Mouse (Mus musculus): ENCODE results near the gene Runx1. TPM values are rescaled to one million over a fixed set of nuclear protein-coding genes. Genes with fewer than 3 reads are reported as not detected.

The Runx1 gene
- polyA plus RNA-seq, 1 experiment = 4.3 TPM

- no peak for TF ChIP-seq GATA1 (IDR thresholded peaks at IDR 0.05; ENCODE audit: low read length)
- TF ChIP-seq TAL1 (IDR thresholded peaks at IDR 0.05; ENCODE audit: low read length) = no peak
- Histone ChIP-seq H3K4me1 (ENCODE audit: control insufficient read depth) (peaks cover 8% of the 10 kb centered on the region), H3K4me3 (replicated peaks) (no peak overlapping the region), H3K27me3 (ENCODE audit: control insufficient read depth) (no peaks in the 10 kb centered on the region), H3K9me3 (ENCODE audit: control insufficient read depth, low read length) (no peaks in the 10 kb centered on the region), H3K36me3 (ENCODE audit: control insufficient read depth) (no peaks in the 10 kb centered on the region)
Measured at GRCm38 (mm10) chr16:92739071-92739793, 86.7 kb downstream of the Runx1 start.

DNA sequence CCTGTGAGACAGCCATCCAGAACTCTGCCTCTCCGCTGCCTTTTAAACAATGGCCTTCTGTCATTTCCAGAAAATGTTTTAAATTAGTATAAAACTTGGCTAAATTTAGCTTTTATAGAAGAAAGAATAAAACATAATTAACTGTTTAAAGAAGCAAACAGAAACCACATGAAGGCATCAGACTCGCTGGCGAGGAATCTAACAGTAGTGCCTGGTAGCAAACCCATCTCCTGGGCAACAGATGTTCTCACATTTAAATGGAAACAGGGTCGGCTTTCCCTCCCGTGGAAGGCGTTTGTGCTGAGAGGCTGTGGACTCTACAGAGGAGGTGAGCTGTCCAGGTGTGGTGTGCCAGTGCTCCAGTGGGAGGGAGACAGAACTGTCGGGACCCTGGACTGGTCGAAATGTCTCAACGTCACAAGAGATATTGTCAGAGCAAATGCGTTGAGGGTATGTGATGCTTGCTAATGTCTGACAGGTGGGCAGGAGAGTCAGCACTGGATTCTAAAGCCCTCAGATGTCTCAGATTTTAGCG lies 87.4 kb downstream of the Runx1 start:
- Histone ChIP-seq H3K4me3 (replicated peaks) (no peak overlapping the region), H3K9me3 (ENCODE audit: control insufficient read depth, low read length) (no peaks in the 10 kb centered on the region), H3K27me3 (ENCODE audit: control insufficient read depth) (no peaks in the 10 kb centered on the region), H3K36me3 (ENCODE audit: control insufficient read depth) (no peaks in the 10 kb centered on the region), H3K4me1 (ENCODE audit: control insufficient read depth) (peaks cover 3% of the 10 kb centered on the region)
- no peak for TF ChIP-seq GATA1 (IDR thresholded peaks at IDR 0.05; ENCODE audit: low read length)
- TF ChIP-seq TAL1 (IDR thresholded peaks at IDR 0.05; ENCODE audit: low read length) = no peak

GRCm38 (mm10) chr16:92726870-92727269 lies 99.1 kb downstream of the Runx1 start:
- Histone ChIP-seq H3K4me3 (replicated peaks) (no peak overlapping the region), H3K9me3 (ENCODE audit: control insufficient read depth, low read length) (no peaks in the 10 kb centered on the region), H3K36me3 (ENCODE audit: control insufficient read depth) (no peaks in the 10 kb centered on the region), H3K4me1 (ENCODE audit: control insufficient read depth) (no peaks in the 10 kb centered on the region; the same call in 1 of the 2 replicates), H3K27me3 (ENCODE audit: control insufficient read depth) (no peaks in the 10 kb centered on the region)
- TF ChIP-seq GATA1 (IDR thresholded peaks at IDR 0.05; ENCODE audit: low read length) (no peak), TAL1 (IDR thresholded peaks at IDR 0.05; ENCODE audit: low read length) (no peak)

DNA sequence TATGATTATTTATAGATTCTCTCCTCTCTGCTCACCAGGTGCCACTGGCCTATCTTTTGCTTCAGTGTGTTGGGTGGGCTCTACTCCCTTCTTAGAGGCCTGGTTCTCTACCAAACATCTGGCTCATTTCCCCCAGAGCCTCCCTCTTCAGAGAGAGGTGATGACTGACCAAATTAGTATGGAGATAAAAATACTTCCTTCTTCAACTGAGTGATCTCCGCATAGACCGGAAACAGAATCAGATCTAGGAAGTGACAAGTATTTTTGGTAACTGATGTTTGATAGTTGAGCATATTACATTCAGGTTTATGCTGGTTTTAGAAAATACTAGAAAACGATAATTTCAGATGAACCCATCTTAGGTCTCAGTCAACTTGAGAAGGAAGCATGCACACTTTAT lies 101.4 kb downstream of the Runx1 start:
- Histone ChIP-seq H3K9me3 (ENCODE audit: control insufficient read depth, low read length) (no peaks in the 10 kb centered on the region), H3K27me3 (ENCODE audit: control insufficient read depth) (no peaks in the 10 kb centered on the region), H3K36me3 (ENCODE audit: control insufficient read depth) (no peaks in the 10 kb centered on the region), H3K4me1 (ENCODE audit: control insufficient read depth) (no peaks in the 10 kb centered on the region; the same call in none of the 2 replicates), H3K4me3 (replicated peaks) (no peak overlapping the region)
- no peak for TF ChIP-seq TAL1 (IDR thresholded peaks at IDR 0.05; ENCODE audit: low read length)
- no peak for TF ChIP-seq GATA1 (IDR thresholded peaks at IDR 0.05; ENCODE audit: low read length)

GRCm38 (mm10) chr16:92720678-92721077 lies 105.3 kb downstream of the Runx1 start:
- TF ChIP-seq TAL1 (IDR thresholded peaks at IDR 0.05; ENCODE audit: low read length) (no peak), GATA1 (IDR thresholded peaks at IDR 0.05; ENCODE audit: low read length) (no peak)
- H3K4me1 ChIP-seq (ENCODE audit: control insufficient read depth) = peaks cover 31% of the 10 kb centered on the region
- H3K9me3 ChIP-seq (ENCODE audit: control insufficient read depth, low read length) = no peaks in the 10 kb centered on the region
- no peak overlapping the region for H3K4me3 ChIP-seq (replicated peaks)
- H3K36me3 ChIP-seq (ENCODE audit: control insufficient read depth) = no peaks in the 10 kb centered on the region; the same call in 1 of the 2 replicates
- no peaks in the 10 kb centered on the region for H3K27me3 ChIP-seq (ENCODE audit: control insufficient read depth)

DNA sequence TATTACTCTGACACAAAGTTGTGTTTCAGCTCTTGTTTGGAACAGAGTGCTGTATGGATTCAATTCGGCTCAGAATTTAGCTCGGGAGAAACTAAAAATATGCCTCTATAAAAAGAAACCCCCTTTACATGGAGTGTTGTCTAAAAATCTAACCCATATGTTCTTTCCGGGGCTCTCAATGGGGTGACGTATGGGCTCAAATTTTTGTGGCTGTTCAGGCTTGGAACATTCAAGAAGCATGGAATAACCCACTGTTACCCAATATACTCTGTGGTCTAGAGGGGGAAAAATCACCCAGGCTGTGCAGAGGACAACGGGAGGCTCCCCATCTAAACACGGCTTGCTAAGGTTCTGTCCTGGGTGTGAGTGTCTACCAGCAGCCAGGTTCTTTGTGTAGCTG lies 106.2 kb downstream of the Runx1 start:
- no peak overlapping the region for H3K4me3 ChIP-seq (replicated peaks)
- H3K9me3 ChIP-seq (ENCODE audit: control insufficient read depth, low read length) = peaks cover 1% of the 10 kb centered on the region
- TF ChIP-seq GATA1 (IDR thresholded peaks at IDR 0.05; ENCODE audit: low read length) (no peak), TAL1 (IDR thresholded peaks at IDR 0.05; ENCODE audit: low read length) (no peak)
- H3K27me3 ChIP-seq (ENCODE audit: control insufficient read depth) = no peaks in the 10 kb centered on the region; the same call in 1 of the 2 replicates
- peaks cover under 1% of the 10 kb centered on the region for H3K36me3 ChIP-seq (ENCODE audit: control insufficient read depth)
- peaks cover 40% of the 10 kb centered on the region for H3K4me1 ChIP-seq (ENCODE audit: control insufficient read depth)

DNA sequence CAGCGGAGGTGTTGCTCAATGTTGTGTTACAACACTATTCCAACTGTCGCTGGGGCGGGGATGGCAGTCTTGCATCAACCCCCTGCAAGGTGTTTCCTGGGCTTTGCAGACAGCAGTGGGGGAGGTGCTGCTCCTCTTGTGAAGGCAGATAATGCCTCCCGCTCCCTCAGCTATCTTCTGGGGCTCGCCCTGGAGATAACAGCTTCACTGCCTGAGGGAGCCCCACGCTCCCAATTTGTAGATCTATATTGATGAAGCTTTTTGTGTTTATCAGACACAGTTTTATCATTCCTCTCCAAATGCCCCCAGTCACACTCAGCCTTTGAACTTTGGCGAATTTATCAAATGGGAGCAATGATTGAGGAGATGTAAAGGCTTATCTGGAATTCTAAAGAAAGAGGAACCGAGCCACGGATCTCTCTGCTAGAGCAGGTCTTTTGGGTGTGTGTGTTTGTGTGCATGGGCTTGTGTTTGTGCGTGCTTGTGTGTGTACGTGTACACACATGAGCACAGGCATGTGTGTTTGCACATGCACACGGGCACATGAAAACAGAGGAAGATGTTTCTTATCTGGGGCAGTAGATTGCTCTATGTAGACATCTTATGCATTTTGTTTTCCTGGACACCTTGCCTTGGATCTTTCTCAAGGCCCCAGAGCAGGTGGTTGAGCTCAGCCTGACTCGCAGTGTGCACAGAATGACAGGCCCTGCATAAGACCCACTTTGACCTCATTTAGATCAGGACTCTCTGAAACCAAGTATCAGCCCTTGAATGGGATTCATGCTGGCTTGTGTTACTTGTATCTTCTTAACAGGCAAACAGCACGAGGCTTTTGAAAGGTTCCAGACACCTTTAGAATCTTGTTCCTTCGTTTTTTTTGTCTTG lies 110.1 kb downstream of the Runx1 start:
- Histone ChIP-seq H3K4me1 (ENCODE audit: control insufficient read depth) (peaks cover 74% of the 10 kb centered on the region), H3K4me3 (replicated peaks) (peak overlapping the region; percentile 32), H3K9me3 (ENCODE audit: control insufficient read depth, low read length) (peaks cover 10% of the 10 kb centered on the region), H3K27me3 (ENCODE audit: control insufficient read depth) (no peaks in the 10 kb centered on the region; the same call in 1 of the 2 replicates), H3K36me3 (ENCODE audit: control insufficient read depth) (peaks cover 8% of the 10 kb centered on the region)
- peak; percentile 82 for TF ChIP-seq GATA1 (IDR thresholded peaks at IDR 0.05; ENCODE audit: low read length)
- peak; percentile 63 for TF ChIP-seq TAL1 (IDR thresholded peaks at IDR 0.05; ENCODE audit: low read length)

DNA sequence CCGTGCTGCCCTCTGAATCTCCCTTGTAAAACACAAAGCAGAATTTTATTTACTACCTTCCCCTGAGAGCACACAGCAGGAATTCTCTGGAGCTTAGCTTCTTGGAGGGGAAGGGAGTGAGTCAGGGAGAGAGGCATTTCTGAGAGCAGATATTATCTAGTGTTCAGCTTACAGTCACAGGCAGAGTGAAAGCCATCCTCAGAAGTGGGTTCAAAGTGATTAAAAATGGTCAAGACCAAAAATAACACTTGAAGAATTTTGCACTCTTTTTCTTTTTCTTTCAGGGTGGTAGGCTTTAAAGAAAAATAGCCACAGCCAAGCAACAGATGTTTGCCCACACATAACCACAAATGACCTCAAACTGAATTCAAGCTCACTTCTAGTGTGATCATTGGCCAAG lies 115.8 kb downstream of the Runx1 start:
- TF ChIP-seq TAL1 (IDR thresholded peaks at IDR 0.05; ENCODE audit: low read length) (no peak), GATA1 (IDR thresholded peaks at IDR 0.05; ENCODE audit: low read length) (no peak)
- no peaks in the 10 kb centered on the region; the same call in 1 of the 2 replicates for H3K27me3 ChIP-seq (ENCODE audit: control insufficient read depth)
- H3K4me1 ChIP-seq (ENCODE audit: control insufficient read depth) = peaks cover 67% of the 10 kb centered on the region
- peaks cover 10% of the 10 kb centered on the region for H3K9me3 ChIP-seq (ENCODE audit: control insufficient read depth, low read length)
- H3K4me3 ChIP-seq (replicated peaks) = no peak overlapping the region
- H3K36me3 ChIP-seq (ENCODE audit: control insufficient read depth) = peaks cover 8% of the 10 kb centered on the region

GRCm38 (mm10) chr16:92708718-92709117 lies 117.2 kb downstream of the Runx1 start:
- H3K9me3 ChIP-seq (ENCODE audit: control insufficient read depth, low read length) = no peaks in the 10 kb centered on the region; the same call in 1 of the 2 replicates
- peaks cover 3% of the 10 kb centered on the region; the same call in 1 of the 2 replicates for H3K27me3 ChIP-seq (ENCODE audit: control insufficient read depth)
- H3K4me1 ChIP-seq (ENCODE audit: control insufficient read depth) = peaks cover 56% of the 10 kb centered on the region
- H3K4me3 ChIP-seq (replicated peaks) = no peak overlapping the region
- TF ChIP-seq TAL1 (IDR thresholded peaks at IDR 0.05; ENCODE audit: low read length) (no peak), GATA1 (IDR thresholded peaks at IDR 0.05; ENCODE audit: low read length) (no peak)
- peaks cover under 1% of the 10 kb centered on the region; the same call in 1 of the 2 replicates for H3K36me3 ChIP-seq (ENCODE audit: control insufficient read depth)

Data from erythroblast, embryonic 14.5 days (primary cell).